Mouse (Mus musculus): ENCODE data around the gene Tbck. TPM values are rescaled to one million over a fixed set of nuclear protein-coding genes. Genes with fewer than 3 reads are reported as not detected.

The Tbck gene
- polyA plus RNA-seq, 1 experiment = 20.2 TPM

DNA sequence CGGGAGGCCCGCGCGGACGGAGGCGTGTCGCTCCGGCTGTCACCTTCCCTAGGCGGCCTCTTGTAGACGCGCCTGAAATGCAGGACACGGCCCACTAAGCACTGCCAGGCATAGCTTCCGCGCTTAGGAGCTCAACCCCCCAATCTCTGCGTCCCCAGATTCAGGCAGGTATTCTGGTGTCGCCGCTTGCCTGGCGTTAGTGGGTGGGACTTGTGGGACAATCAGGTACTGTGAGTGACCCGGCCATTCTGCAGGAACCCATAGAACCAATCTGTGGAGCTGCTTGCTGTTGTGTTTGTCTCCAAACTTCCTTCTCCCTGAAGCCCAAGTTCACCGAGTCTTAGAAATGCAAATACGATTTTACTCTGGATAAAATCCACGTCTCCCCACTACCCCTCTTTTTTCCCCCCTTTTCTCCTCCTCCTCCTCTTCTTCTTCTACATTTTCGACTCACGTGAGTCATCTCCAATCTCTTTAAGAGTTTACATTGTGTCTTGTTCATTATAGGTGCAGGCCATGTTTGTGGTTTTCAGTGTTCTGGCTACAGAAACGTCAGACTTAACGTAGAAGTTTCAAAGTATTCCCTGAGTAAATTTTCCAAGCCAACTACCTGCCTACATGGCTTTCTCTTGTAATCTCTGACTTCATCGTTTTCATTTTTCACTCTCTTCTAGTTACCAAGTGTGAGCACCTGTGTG lies 436 bp downstream of the Tbck start, which contains the start of gene Aimp1:
Aimp1 (minus strand) TSS at position 140 of the 698 bp plus-strand sequence.
- peaks cover 3% of the 10 kb centered on the region; the same call in 1 of the 2 replicates for H3K4me1 ChIP-seq (ENCODE audit: control insufficient read depth, insufficient read depth, low read length)
- TF ChIP-seq POLR2A (IDR thresholded peaks at IDR 0.05; ENCODE audit: low read depth, low read length) (peak; percentile 61; the same call in 1 of the 2 replicates), CTCF (IDR thresholded peaks at IDR 0.05; ENCODE audit: borderline replicate concordance, insufficient read depth, low read length) (no peak)
- peak within 1 kb of the TSS; percentile 84 for H3K27ac ChIP-seq (ENCODE audit: insufficient read depth, low read length)
- peak within 1 kb of the TSS; percentile 78 for H3K4me3 ChIP-seq (ENCODE audit: insufficient read depth, low read length)

DNA sequence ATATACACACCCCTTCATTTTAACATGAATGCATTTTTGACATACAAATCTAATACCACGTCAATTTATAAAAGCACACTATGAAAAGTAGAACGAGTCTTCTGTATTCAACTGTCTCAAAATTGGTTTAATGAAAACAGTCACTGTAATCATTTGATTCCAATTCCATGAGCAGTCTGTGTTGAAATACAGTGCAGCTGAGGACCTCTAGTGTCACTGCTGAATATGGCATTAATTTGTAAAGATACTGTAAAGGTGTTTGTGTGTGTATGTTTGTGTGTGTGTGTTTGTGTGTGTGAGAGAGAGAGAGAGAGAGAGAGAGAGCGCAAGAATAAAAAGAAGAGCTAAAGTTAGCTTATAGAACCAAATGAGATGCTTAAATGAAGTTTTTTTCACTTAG lies 17.4 kb downstream of the Tbck start:
- no peak for TF ChIP-seq CTCF (IDR thresholded peaks at IDR 0.05; ENCODE audit: borderline replicate concordance, insufficient read depth, low read length)
- no peak for TF ChIP-seq POLR2A (IDR thresholded peaks at IDR 0.05; ENCODE audit: low read depth, low read length)
- H3K4me3 ChIP-seq (ENCODE audit: insufficient read depth, low read length) = no peak overlapping the region
- H3K4me1 ChIP-seq (ENCODE audit: control insufficient read depth, insufficient read depth, low read length) = no peaks in the 10 kb centered on the region
- H3K27ac ChIP-seq (ENCODE audit: insufficient read depth, low read length) = no peak overlapping the region

DNA sequence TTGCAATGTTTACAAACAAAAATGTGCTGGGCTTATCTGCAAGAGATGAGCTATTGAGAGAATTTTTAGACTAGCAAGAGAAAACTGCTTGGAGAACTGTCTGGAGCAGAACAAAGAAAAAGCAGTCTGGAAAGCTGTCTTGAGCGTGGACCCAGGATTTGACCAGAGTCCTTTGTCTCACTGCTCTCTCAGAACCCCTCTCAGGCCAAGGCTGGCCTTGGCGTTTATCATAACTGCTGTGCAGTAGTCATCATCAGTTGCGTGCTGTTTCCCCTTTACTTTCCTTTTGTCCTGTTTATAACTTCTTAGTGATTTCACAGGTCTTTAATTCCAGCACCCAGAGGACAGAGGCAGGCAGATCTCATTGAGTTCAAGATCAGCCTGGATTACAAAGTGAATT lies 20.3 kb downstream of the Tbck start:
- Histone ChIP-seq H3K27ac (ENCODE audit: insufficient read depth, low read length) (no peak overlapping the region), H3K4me1 (ENCODE audit: control insufficient read depth, insufficient read depth, low read length) (no peaks in the 10 kb centered on the region), H3K4me3 (ENCODE audit: insufficient read depth, low read length) (no peak overlapping the region)
- TF ChIP-seq POLR2A (IDR thresholded peaks at IDR 0.05; ENCODE audit: low read depth, low read length) (no peak), CTCF (IDR thresholded peaks at IDR 0.05; ENCODE audit: borderline replicate concordance, insufficient read depth, low read length) (no peak)

DNA sequence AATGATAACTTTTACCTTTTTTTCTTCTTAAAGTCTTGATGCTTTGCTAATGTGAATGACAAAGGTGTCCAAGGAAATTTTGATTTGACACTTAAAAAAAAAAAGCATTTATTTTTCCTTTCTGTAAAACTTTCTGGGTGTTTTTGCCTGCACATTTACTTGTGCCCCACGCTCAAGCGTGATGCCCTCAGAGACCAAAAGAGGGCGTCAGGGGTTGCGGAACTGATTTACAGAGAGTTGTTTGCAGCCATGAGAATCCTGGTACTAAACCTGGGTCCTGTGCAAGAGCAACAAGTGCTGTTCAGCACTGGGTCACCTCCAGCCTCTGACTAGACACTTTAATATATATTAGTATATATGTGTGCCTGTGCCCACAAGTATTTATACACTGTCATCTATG lies 23.0 kb downstream of the Tbck start:
- TF ChIP-seq CTCF (IDR thresholded peaks at IDR 0.05; ENCODE audit: borderline replicate concordance, insufficient read depth, low read length) (no peak), POLR2A (IDR thresholded peaks at IDR 0.05; ENCODE audit: low read depth, low read length) (no peak)
- Histone ChIP-seq H3K4me3 (ENCODE audit: insufficient read depth, low read length) (no peak overlapping the region), H3K4me1 (ENCODE audit: control insufficient read depth, insufficient read depth, low read length) (no peaks in the 10 kb centered on the region), H3K27ac (ENCODE audit: insufficient read depth, low read length) (no peak overlapping the region)

GRCm38 (mm10) chr3:132713913-132714312 lies 30.0 kb downstream of the Tbck start:
- no peak overlapping the region for H3K27ac ChIP-seq (ENCODE audit: insufficient read depth, low read length)

GRCm38 (mm10) chr3:132717316-132717715 lies 33.4 kb downstream of the Tbck start:
- Histone ChIP-seq H3K4me1 (ENCODE audit: control insufficient read depth, insufficient read depth, low read length) (no peaks in the 10 kb centered on the region), H3K4me3 (ENCODE audit: insufficient read depth, low read length) (no peak overlapping the region), H3K27ac (ENCODE audit: insufficient read depth, low read length) (no peak overlapping the region)
- TF ChIP-seq POLR2A (IDR thresholded peaks at IDR 0.05; ENCODE audit: low read depth, low read length) = no peak
- TF ChIP-seq CTCF (IDR thresholded peaks at IDR 0.05; ENCODE audit: borderline replicate concordance, insufficient read depth, low read length) = no peak

More at GRCm38 (mm10) chr3:132713913-132714312, 30.0 kb downstream of the Tbck start:
- no peaks in the 10 kb centered on the region for H3K4me1 ChIP-seq (ENCODE audit: control insufficient read depth, insufficient read depth, low read length)
- TF ChIP-seq POLR2A (IDR thresholded peaks at IDR 0.05; ENCODE audit: low read depth, low read length) (no peak), CTCF (IDR thresholded peaks at IDR 0.05; ENCODE audit: borderline replicate concordance, insufficient read depth, low read length) (no peak)
- no peak overlapping the region for H3K4me3 ChIP-seq (ENCODE audit: insufficient read depth, low read length)

- Histone ChIP-seq H3K4me3 (ENCODE audit: insufficient read depth, low read length) (no peak overlapping the region), H3K4me1 (ENCODE audit: control insufficient read depth, insufficient read depth, low read length) (no peaks in the 10 kb centered on the region), H3K27ac (ENCODE audit: insufficient read depth, low read length) (no peak overlapping the region)
- TF ChIP-seq POLR2A (IDR thresholded peaks at IDR 0.05; ENCODE audit: low read depth, low read length) = no peak
- TF ChIP-seq CTCF (IDR thresholded peaks at IDR 0.05; ENCODE audit: borderline replicate concordance, insufficient read depth, low read length) = no peak
Measured at GRCm38 (mm10) chr3:132724326-132724725, 40.4 kb downstream of the Tbck start.

- Histone ChIP-seq H3K4me3 (ENCODE audit: insufficient read depth, low read length) (no peak overlapping the region), H3K4me1 (ENCODE audit: control insufficient read depth, insufficient read depth, low read length) (no peaks in the 10 kb centered on the region; the same call in 1 of the 2 replicates), H3K27ac (ENCODE audit: insufficient read depth, low read length) (no peak overlapping the region)
- TF ChIP-seq POLR2A (IDR thresholded peaks at IDR 0.05; ENCODE audit: low read depth, low read length) (no peak), CTCF (IDR thresholded peaks at IDR 0.05; ENCODE audit: borderline replicate concordance, insufficient read depth, low read length) (no peak)
Measured at GRCm38 (mm10) chr3:132744287-132745146, 60.6 kb downstream of the Tbck start.

- H3K4me3 ChIP-seq (ENCODE audit: insufficient read depth, low read length) = no peak overlapping the region
- no peaks in the 10 kb centered on the region; the same call in 1 of the 2 replicates for H3K4me1 ChIP-seq (ENCODE audit: control insufficient read depth, insufficient read depth, low read length)
- no peak overlapping the region for H3K27ac ChIP-seq (ENCODE audit: insufficient read depth, low read length)
- TF ChIP-seq POLR2A (IDR thresholded peaks at IDR 0.05; ENCODE audit: low read depth, low read length) (no peak), CTCF (IDR thresholded peaks at IDR 0.05; ENCODE audit: borderline replicate concordance, insufficient read depth, low read length) (peak; percentile 62; the same call in 1 of the 2 replicates)
Measured at GRCm38 (mm10) chr3:132747036-132747435, 63.1 kb downstream of the Tbck start.

Measured in embryonic fibroblast, embryonic 13.5 days (primary cell).